Mouse (Mus musculus) liver, embryonic 18 days (tissue): ENCODE results near the gene Frk. TPM values are rescaled to one million over a fixed set of nuclear protein-coding genes. Genes with fewer than 3 reads are reported as not detected.

ENCODE experiments used
- polyA plus RNA-seq: library from polyadenylated mRNA; depleted of rRNA; stranded (reverse); fragments of >200 nt; gene quantifications from 2 replicates; pipeline ENCODE4 v1.2.3, GENCODE M21; 2012; rRNA removed

The Frk gene
- polyA plus RNA-seq: 0.77 and 0.78 TPM in 2 replicates

GRCm38 (mm10) chr10:34483297-34484013 lies at the start of gene Frk:
TSS of gene Frk (plus strand) at chr10:34483399.

Other genes starting within 250 kb of the Frk start
- 10.3 and 10.5 TPM in 2 replicates for gene Tspyl1, start 201.2 kb upstream of the Frk start, polyA plus RNA-seq
- gene Tspyl4, start 186.0 kb upstream of the Frk start, polyA plus RNA-seq: 0.32 and 0.52 TPM in 2 replicates
- gene Col10a1, start 93.4 kb upstream of the Frk start, polyA plus RNA-seq: 0.01 TPM in 2 replicates
- gene Nt5dc1, start 64.8 kb upstream of the Frk start, polyA plus RNA-seq: 2.9 and 3.0 TPM in 2 replicates